8 mouse cellular contexts compared by ENCODE assay signal in genomic region chr15:25486158-25486557, GRCm38 (mm10).
DNase-seq lines count a peak whose midpoint lies in the region; ATAC-seq and TF ChIP-seq lines count a peak whose summit lies in the region.
"Had no signal": no experiment of that assay in that cellular context is flagged by ENCODE, and none has a peak within 500 bp of the region (broad histone marks: within the 10 kb centered on the region; RNA-seq: fewer than 3 reads in every experiment).

No protein-coding gene starts in this region.

- H3K79me2 ChIP-seq in CH12.LX (replicated peaks; ENCODE audit: control insufficient read depth, extremely low read depth, insufficient read depth, poor library complexity, severe bottlenecking), result no peaks in the 10 kb centered on the region

- H3K4me2 ChIP-seq in CH12.LX (ENCODE audit: insufficient read depth, low read depth, poor library complexity, severe bottlenecking), result no peak overlapping the region
- no peak overlapping the region for H3K4me2 ChIP-seq in limb, embryonic 15.5 days
- H3K4me2 ChIP-seq: heart, embryonic 13.5 days had no signal

- no peak for TF ChIP-seq POLR2A in kidney, adult 2 months (IDR thresholded peaks at IDR 0.05; ENCODE audit: low read depth, low read length)
- no peak for TF ChIP-seq POLR2A in CH12.LX (IDR thresholded peaks at IDR 0.05; ENCODE audit: low read depth, low read length)

- 84% methylated on average over 7 of the region's 7 CpGs for WGBS in kidney, adult 2 months
- 65% methylated on average over 7 of the region's 7 CpGs for WGBS in limb, embryonic 15.5 days

- no peak overlapping the region for H3K27ac ChIP-seq in kidney, adult 2 months (ENCODE audit: insufficient read depth, low read depth, low read length)
- H3K27ac ChIP-seq in CH12.LX (ENCODE audit: insufficient read depth, low read depth), result no peak overlapping the region
- H3K27ac ChIP-seq in limb, embryonic 15.5 days, result no peak overlapping the region
- H3K27ac ChIP-seq: heart, embryonic 13.5 days had no signal

- no peak for TF ChIP-seq EP300 in CH12.LX (IDR thresholded peaks at IDR 0.05; ENCODE audit: low read length)

- ATAC-seq in limb, embryonic 15.5 days (ENCODE audit: insufficient number of reproducible peaks, low FRiP score, low TSS enrichment, low read depth), result 0 out of 2 replicates have a peak, but pooled peaks have one; percentile 22

- no peaks in the 10 kb centered on the region for H3K4me1 ChIP-seq in kidney, adult 2 months (ENCODE audit: control insufficient read depth, insufficient read depth, low read length)
- no peaks in the 10 kb centered on the region for H3K4me1 ChIP-seq in CH12.LX (ENCODE audit: control insufficient read depth in 1 of 2, insufficient read depth in 2 of 2)
- H3K4me1 ChIP-seq in limb, embryonic 15.5 days, result peaks cover 4% of the 10 kb centered on the region; the same call in 1 of the 2 replicates
- H3K4me1 ChIP-seq: heart, embryonic 13.5 days had no signal

- dilution Hi-C loops in CH12.LX (cut with MboI; ENCODE audit: extremely low pct_ligation_motif_present, extremely low pct_unique_long_range_greater_than_20kb, low sequenced_read_pairs), result no loop called here

- TF ChIP-seq RAD21 in CH12.LX (IDR thresholded peaks at IDR 0.05; ENCODE audit: low read depth, low read length), result no peak

- no peak overlapping the region for H3K4me3 ChIP-seq in kidney, adult 2 months (ENCODE audit: insufficient read depth, low read depth, low read length)
- H3K4me3 ChIP-seq in CH12.LX (replicated peaks in 1 of 3; ENCODE audit: low read depth in 2 of 3, low read length in 2 of 3, poor library complexity in 1 of 3), result no peak overlapping the region
- H3K4me3 ChIP-seq in limb, embryonic 15.5 days, result no peak overlapping the region
- H3K4me3 ChIP-seq: heart, embryonic 13.5 days had no signal

- H3K9me3 ChIP-seq in CH12.LX (replicated peaks; ENCODE audit: low read length), result no peaks in the 10 kb centered on the region
- H3K9me3 ChIP-seq in limb, embryonic 15.5 days, result no peaks in the 10 kb centered on the region
- H3K9me3 ChIP-seq: heart, embryonic 13.5 days had no signal

- peak; percentile 34 for DNase-seq in kidney, adult 2 months
- no peak for DNase-seq in kidney, adult 18-20 months
- no peak for DNase-seq in CH12.LX (ENCODE audit: extremely low read depth)
- DNase-seq in Muller cell, postnatal 12 days (ENCODE audit: inconsistent ontology term), result peak; percentile 13
- no peak for DNase-seq in thymus, postnatal 25 days
- no peak for DNase-seq in adrenal gland, postnatal 25 days

- H3K36me3 ChIP-seq in kidney, adult 2 months (ENCODE audit: control insufficient read depth, insufficient read depth, low read length), result no peaks in the 10 kb centered on the region
- H3K36me3 ChIP-seq in CH12.LX (replicated peaks in 1 of 2; ENCODE audit: control insufficient read depth in 1 of 2, insufficient read depth in 1 of 2, low read length in 1 of 2), result no peaks in the 10 kb centered on the region
- no peaks in the 10 kb centered on the region for H3K36me3 ChIP-seq in limb, embryonic 15.5 days
- H3K36me3 ChIP-seq: heart, embryonic 13.5 days had no signal

- H3K9ac ChIP-seq in CH12.LX (ENCODE audit: insufficient read depth, low read depth), result no peak overlapping the region
- H3K9ac ChIP-seq in limb, embryonic 15.5 days, result no peak overlapping the region
- H3K9ac ChIP-seq: heart, embryonic 13.5 days had no signal

- TF ChIP-seq CTCF in kidney, adult 2 months (conservative IDR thresholded peaks at IDR 0.05; ENCODE audit: insufficient read depth, insufficient read length, low read depth, low read length), result peak; percentile 25; the same call in 1 of the 2 replicates
- TF ChIP-seq CTCF in CH12.LX (conservative IDR thresholded peaks at IDR 0.05 in 1 of 2, IDR thresholded peaks at IDR 0.05 in 1 of 2; ENCODE audit: low read depth in 2 of 2, low read length in 2 of 2), result peak in 1 of 2 experiments; percentile 26; a peak in 2 of 4 replicates

- no peaks in the 10 kb centered on the region for H3K27me3 ChIP-seq in kidney, adult 2 months (replicated peaks; ENCODE audit: control insufficient read depth, insufficient read depth, low read length)
- H3K27me3 ChIP-seq in CH12.LX (replicated peaks), result no peaks in the 10 kb centered on the region
- no peaks in the 10 kb centered on the region for H3K27me3 ChIP-seq in limb, embryonic 15.5 days

- in situ Hi-C loops in CH12.LX (cut with MboI; ENCODE audit: low pct_ligation_motif_present, low pct_unique_long_range_greater_than_20kb, low sequenced_read_pairs), result no loop called here

TF ChIP-seq in CH12.LX, 34 proteins besides CTCF, POLR2A, EP300 and RAD21:
- TF ChIP-seq SMC3 (IDR thresholded peaks at IDR 0.05; ENCODE audit: low read depth, low read length) (peak; percentile 28; the same call in 1 of the 2 replicates), POLR2AphosphoS2 (IDR thresholded peaks at IDR 0.05; ENCODE audit: low read depth, low read length) (no peak)

Comparison
In these comparisons a context has a peak if more than half of its experiments do, and no peak if none do; other contexts are left out.
1. DNase-seq: peak in kidney, adult 2 months (single experiment) and Muller cell, postnatal 12 days (single experiment); none in kidney, adult 18-20 months (single experiment), CH12.LX (single experiment), thymus, postnatal 25 days (single experiment) and adrenal gland, postnatal 25 days (single experiment).